Mouse (Mus musculus) lung, postnatal 4 days (tissue): ENCODE results near the gene Defb43.

Experiments
- DNase-seq, 2 experiments: peaks; one replicate each; pipeline ENCODE4 v3.0.0; 2021

Defb43 gene

GRCm38 (mm10) chr14:63011471-63011870 is at the start of gene Defb43:
TSS of gene Defb43 (plus strand) at chr14:63011771.
- DNase-seq, result no peak

GRCm38 (mm10) chr14:62963632-62964031 is 47.9 kb upstream of the Defb43 start:
- DNase-seq, result no peak

DNA sequence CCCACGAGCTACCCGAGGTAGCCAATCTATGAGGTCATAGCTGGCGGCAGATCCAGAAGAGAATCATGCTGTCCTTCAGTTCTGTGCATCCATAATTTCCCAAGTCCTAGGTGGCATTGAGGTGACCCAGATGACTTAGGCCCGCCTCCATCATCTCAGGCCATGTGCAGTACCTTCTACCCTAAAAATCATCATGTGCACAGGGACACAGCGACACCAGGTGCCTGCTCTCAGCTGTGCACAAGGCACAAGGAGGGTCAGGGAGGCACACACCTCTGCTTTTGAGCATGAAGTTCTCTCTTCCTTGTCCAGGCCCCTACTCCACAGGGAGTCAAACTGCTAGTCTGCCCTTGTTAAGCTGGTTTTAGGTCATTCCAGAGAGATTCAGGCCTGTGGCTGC is 46.2 kb upstream of the Defb43 start:
- DNase-seq, result no peak

- DNase-seq, result no peak
Observed at GRCm38 (mm10) chr14:62965811-62966520, 45.6 kb upstream of the Defb43 start.

- peak; percentile 52 to 74 for DNase-seq
Observed at GRCm38 (mm10) chr14:62975046-62975445, 36.5 kb upstream of the Defb43 start.

GRCm38 (mm10) chr14:62979815-62980214 is 31.8 kb upstream of the Defb43 start:
- no peak for DNase-seq

GRCm38 (mm10) chr14:62984410-62984809 is 27.2 kb upstream of the Defb43 start, which contains the start of gene Defb48:
TSS of gene Defb48 (minus strand) at chr14:62984510.
- DNase-seq, result no peak

GRCm38 (mm10) chr14:62991271-62991670 is 20.3 kb upstream of the Defb43 start:
- no peak for DNase-seq

DNA sequence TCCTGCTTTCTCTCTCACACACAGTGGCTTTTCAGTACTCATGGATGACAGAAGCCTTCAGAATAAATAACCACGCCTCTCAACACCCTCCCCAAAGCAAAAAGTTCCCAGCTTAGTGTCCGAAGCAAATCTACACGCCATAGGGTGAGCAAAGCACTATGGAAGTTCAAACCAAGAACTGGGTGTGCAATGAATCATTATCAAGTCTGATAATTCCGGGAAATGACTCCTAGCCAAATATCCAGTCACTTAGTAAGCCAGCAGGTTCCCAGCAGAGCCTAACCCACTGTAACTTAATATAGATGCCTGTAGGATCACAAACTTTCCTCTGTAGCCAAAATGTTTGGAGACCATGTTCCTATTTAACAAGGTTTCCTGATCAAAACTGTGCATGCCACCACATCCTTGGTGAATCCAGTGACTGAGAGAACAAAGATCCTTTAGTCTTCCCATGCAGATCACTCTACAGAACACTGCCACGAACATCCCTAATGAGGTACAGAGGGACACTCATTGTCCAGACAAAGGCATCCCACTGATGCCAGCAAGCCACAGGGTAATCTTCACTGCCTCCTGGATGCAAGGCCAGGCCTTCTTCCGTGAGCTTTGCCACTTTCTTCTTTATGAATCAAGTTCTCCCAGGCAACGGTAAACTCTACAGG is 19.6 kb upstream of the Defb43 start:
- DNase-seq, result no peak

DNA sequence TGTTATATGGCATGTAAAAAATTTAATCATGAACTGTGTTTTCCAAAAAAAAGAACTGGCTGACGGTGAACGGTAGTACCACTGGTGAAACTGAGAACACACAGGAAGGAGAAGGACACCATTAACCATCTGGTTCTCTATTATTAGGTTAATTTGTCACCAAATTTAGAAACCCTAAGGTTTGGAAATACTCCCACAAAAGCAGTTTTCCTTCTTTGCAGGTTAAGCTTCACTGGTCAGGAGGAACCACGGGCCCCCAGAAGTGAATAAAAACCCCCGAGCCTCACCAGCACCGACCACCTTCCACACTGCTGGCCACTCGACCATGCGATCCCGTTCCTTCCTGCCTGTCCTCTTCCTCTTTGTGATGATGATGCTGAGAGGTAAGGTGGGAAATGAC is 13.8 kb upstream of the Defb43 start, which contains the start of gene Defb47:
Defb47 (plus strand) TSS at position 301 of the 400 bp plus-strand sequence.
- no peak for DNase-seq

DNA sequence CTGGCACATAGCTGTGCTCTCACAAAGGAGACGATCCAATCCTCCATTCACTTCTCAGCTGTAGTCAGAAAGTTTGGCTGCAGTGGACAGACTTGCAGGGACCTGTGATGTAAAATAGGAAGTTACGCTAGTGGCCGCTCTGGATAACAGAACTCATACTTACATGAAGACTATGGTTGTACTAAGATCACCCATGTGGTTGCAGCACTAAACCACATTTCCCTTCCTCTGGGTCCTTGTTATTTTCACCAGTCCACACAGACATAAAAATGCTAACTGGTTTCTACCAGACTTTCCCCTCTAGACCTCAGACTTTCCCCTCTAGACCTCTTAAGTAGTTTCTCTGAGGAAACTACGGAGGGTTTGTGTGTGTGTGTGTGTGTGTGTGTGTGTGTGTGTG is 12.6 kb upstream of the Defb43 start:
- DNase-seq, result no peak

- no peak for DNase-seq
Observed at GRCm38 (mm10) chr14:63002588-63002987, 9.0 kb upstream of the Defb43 start.

GRCm38 (mm10) chr14:63013082-63013481 is 1.5 kb downstream of the Defb43 start:
- DNase-seq, result no peak

DNA sequence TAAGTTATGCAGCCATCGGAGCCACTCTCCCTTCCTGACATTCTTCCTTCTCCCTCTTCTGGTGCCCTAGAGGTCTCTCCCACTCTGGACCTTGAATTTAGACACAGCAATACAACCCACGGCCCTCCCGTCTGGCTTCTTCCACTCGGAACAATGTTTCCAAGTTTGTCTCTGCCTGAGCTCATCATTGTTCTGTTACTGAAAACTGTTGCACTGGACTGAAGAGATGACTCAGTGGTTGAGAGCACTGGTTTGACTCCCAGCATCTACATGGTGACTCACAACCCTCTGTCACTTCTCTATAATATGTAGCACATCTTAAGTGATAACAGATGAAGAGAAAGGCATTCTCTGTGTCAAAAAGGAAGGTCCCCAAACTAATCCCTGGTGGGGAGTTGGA is 3.1 kb downstream of the Defb43 start:
- DNase-seq, result no peak

- DNase-seq, result no peak
Observed at GRCm38 (mm10) chr14:63020524-63021156, 9.1 kb downstream of the Defb43 start.

GRCm38 (mm10) chr14:63046691-63047090 is 35.1 kb downstream of the Defb43 start, which contains the start of gene Defb42:
TSS of gene Defb42 (plus strand) at chr14:63046991.
- DNase-seq, result no peak

DNA sequence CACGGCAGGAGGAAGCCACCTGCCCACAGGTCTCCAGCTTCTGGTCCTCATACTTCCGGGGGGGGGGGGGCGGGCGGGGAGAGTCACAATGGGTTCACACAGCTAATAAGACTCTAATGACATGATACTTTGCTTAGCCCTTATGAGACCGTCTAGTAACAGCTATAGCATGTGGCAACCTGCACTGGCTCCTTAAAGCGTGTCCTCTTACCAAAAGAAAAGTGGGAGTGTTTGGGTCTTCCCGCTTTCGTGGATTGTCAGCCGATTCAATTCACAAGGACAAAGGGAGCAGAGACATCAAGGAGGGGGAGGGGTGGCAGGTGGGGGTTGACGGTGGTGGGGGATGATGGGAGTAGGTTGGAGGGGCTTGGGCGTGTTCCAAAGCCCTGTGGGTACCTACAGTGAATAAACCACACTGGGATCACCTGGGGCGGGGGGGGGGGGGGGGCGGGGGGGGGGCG is 38.4 kb downstream of the Defb43 start, which contains the start of gene Defb30:
Defb30 (minus strand) TSS at position 51 of the 461 bp plus-strand sequence.
- no peak for DNase-seq

DNA sequence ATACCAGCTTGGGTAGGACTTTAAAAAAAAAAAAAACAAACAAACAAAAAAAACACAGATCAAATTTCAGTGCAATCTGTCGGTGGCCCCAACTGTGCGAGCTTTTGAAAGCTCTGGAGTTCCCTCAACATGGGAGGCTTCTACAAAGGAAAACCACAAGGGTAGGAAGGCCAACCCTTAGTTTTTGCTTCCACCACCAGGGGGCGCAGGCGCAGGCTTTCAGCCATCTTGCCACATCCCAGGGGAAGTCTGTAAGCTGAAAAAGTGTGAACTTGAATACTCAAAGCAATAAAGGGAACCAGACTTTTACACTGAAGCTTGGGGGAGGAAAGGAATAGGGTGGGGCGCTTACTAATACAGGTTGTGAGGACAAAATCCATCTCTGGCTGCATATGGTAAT is 39.2 kb downstream of the Defb43 start:
- peak; percentile 57 to 78 for DNase-seq

DNA sequence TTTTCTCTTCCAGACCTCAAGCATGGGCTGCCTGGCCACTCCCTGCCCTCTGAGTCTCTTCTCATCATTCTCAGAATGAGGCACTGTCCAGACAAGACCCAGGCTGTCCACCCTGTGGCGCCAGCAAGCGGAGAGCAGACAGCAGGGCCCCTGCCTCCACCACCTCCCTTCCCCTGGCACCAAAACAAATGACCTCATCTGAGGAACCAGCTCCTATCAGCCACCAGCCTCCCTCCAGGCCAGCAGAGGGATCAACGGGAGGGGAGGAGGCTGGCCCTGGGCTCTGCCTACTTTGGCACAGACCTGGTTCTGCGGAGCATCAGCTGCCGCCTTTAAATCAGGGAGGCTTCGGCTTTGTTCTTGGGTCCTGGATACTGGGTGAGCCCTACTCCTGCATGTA is 43.2 kb downstream of the Defb43 start:
- peak; percentile 80 to 88 for DNase-seq

GRCm38 (mm10) chr14:63060361-63060760 is 48.8 kb downstream of the Defb43 start:
- no peak for DNase-seq

GRCm38 (mm10) chr14:63062184-63062583 is 50.6 kb downstream of the Defb43 start:
- no peak for DNase-seq

DNA sequence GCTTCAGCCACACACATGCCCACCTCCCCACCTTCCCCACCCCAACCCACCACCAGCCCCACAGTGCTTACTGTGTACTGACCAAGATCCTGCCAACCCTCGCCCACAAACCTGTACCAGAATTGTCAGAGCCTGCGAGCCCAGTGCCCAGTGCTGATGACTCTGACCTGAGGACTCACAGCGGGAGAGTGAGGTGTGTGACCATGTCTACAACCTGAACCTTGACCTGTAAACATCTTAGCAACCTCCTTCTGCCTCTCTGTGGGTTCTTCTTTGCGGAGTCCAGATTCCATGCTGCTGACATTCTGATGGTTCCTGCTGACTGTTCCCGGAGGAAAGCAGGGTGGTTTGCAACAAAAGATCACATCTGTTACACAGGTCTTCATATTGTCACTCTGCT is 53.8 kb downstream of the Defb43 start:
- no peak for DNase-seq

DNA sequence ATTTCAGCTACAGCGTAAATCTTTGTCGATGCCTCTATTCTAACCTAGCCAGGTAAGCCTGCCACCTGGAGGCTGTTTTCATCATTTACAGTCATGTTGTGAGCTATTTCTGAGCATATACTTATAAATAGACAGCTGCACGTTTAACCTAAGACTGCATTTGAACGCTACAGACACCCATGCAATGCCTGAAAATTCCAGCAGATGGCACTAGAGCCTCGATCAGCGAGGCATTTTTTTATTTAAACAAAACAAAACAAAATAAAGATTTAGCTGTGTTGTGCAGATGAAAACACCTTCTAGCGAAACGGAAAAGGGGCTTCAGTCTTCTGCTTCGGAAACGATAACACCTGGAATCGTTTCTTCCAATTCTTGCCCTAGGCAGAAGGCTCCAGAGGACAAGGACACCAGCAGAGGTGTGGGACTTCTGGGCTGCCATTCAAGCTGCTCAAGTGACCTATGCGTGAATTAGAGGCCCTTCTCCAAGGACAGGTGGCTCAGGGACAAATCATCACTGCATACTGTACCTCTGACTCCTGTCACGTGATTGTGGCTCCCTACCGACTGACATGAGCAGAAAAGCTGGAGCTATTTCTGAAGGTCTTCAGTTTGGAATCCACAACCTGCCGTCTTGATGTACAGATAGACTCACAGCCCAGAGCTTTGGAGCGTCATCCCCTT is 55.2 kb downstream of the Defb43 start:
- peak; percentile 36 to 76 for DNase-seq
